Mouse (Mus musculus): ENCODE results near the gene Zfhx3. TPM values are rescaled to one million over a fixed set of nuclear protein-coding genes. Genes with fewer than 3 reads are reported as not detected.

Zfhx3 gene
- total RNA-seq, 2 experiments from 2014 or later, result 39.3 to 58.8 TPM

GRCm38 (mm10) chr8:108718031-108718430 is 775.6 kb downstream of the Zfhx3 start:
- peak; percentile 68 to 80 for DNase-seq

DNA sequence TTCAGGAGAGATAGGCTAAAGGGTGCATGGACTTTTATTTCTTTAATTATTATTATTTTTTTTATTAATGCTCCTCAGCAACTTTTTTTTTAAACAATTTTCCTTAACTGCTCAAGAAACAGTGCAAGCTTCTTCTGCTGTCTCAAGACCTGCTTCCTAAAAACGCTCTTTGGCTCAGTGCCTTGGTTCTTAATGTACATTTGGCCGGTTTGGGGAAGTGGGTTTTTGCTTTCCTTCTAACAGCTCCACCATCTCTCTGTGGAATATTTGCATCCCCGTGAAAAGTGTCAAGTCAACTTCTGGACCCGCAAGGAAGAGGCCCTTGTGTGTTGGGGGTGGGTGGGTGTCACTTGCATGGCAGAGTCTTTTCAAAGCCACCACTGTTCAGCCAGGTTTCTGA is 778.4 kb downstream of the Zfhx3 start:
- DNase-seq, result no peak

DNA sequence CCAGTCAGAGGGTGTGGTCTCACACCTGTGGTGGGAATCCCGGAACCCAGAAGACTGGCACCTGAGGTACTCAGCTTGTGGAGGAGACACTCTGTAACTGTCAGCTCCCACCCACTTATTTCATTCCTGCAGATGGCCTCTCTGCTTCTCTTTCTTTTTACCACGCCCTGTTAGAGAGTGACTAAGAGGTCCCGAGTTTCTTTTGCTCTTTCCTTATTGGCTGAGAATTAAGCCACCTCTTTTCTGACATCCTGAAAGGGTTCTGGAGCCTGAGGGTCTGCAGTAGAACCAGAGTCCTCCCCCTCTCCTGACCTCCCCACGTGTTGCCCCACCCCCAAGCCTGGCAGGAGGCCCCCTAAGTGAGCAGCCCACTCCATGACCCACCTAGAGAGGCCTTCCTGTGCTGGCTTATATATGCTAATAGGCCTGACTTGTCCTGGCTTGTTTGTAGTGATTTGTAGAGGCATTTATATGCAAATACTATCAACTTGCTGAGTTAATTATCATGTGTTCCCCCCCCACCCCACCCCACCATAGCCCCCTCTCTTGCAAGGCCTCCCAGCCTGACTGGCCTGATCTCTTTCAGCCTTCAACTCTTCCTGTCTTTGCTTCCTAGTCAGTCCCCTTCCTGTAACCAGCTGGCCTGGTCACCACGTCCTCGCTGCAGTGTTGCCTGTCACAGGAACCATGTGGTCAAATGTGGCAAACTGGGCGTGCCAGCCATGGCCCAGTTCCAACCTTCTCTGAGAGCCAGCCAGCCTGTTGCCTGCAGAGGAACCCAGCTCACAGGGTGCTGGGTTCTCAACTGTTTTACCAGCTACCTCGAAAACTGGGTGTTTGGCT is 780.4 kb downstream of the Zfhx3 start:
- peak; percentile 91 to 92 for DNase-seq

DNA sequence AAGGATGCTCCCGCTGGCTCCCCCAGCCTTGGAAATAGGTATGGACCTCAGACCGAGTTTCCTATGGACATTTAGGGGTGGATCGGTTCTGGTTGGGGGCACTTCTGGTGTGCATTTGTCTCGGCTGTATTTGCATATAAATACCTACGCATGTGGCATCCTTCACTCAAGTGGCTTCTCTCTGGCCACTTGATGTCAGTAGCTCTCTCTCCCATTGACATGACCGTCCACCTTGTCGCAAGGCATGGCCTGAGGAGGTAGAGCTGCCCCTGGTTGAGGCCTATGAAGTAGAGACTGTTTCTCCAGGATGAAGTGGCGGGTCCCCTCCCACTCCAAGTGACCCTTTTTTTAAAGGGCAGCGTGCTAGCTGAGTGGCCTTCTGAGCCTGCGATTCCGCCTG is 781.2 kb downstream of the Zfhx3 start:
- no peak for DNase-seq

GRCm38 (mm10) chr8:108724818-108725506 is 782.5 kb downstream of the Zfhx3 start:
- DNase-seq, result no peak

DNA sequence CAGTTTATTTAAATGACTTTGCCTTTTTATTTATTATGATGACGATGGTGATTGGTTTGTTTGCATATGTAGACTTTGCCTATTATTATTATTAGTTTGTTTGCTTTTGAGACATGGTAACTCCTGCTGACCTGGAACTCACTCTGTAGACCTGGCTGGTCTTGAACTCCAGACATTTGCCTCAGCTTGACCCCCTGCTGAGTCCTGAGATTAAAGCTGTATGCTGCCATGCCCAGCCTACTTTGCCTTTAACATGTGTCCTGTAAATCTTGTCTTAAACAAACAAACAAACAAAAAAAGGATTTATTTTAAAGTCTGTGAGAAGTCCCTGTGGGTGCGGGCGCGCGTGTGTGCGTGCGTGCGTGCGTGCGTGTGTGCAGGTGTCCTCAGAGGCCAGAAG is 783.2 kb downstream of the Zfhx3 start:
- no peak for DNase-seq

DNA sequence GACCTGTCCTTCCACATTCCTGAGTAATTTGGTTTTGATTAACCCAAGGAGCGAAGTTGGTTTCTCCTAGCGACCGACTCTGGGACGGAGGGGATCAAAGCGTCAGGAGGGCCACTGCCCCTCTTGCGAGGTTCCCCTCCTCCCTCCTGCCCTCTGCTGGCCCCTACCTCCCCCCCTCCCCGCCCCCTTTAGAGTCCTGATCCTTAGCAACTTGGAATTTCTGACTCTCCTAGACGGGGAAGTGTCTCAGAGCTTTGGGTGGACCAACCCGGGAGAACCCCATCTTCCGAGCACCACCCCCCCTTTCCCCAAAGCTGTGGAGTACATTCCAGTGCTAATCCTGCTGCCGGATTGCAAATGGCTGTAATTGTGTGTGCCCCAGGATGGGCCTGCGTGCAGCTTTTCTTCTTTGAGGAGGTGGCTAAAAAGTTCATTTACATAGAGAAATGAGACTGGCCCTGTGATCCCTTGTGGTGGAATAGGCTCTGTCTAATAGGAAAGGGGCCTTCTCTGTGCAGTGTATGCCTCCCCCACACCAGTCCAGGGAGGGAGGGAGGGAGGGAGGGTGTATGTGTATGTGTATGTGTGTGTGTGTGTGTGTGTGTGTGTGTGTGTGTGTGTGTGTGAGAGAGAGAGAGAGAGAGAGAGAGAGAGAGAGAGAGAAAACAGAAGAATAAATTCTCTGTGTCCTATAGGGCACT is 784.2 kb downstream of the Zfhx3 start:
- DNase-seq, result no peak

DNA sequence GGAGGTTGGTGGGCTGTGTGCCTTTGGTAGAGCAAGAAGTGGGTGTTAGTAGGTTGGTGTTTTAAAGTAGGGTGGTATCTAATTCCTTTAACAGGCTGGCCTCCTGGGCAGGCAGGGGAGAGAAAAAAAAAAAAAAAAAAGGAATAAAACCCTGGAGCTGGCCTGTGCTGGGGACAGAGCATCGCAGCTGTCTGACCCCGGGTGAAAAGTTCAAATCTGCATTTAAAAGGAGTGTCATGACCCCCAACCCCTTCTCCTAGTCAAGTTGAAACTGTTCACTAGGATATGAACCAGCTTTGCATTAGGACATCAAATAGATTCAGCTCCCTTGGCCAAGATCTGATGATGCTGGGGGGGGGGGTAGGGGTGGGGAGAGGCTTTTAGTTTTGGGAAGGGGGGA is 786.7 kb downstream of the Zfhx3 start:
- DNase-seq, result no peak

- no peak for DNase-seq
These were observed 787.4 kb downstream of the Zfhx3 start for GRCm38 (mm10) chr8:108729667-108730329.

- no peak for DNase-seq
These were observed 788.5 kb downstream of the Zfhx3 start for GRCm38 (mm10) chr8:108730907-108731440.

- DNase-seq, result no peak
These were observed 790.1 kb downstream of the Zfhx3 start for GRCm38 (mm10) chr8:108732500-108732899.

- DNase-seq, result no peak
These were observed 790.9 kb downstream of the Zfhx3 start for GRCm38 (mm10) chr8:108733385-108733784.

- peak in 1 of 2 experiments; percentile 55 for DNase-seq
These were observed 794.0 kb downstream of the Zfhx3 start for GRCm38 (mm10) chr8:108736442-108736841.

DNA sequence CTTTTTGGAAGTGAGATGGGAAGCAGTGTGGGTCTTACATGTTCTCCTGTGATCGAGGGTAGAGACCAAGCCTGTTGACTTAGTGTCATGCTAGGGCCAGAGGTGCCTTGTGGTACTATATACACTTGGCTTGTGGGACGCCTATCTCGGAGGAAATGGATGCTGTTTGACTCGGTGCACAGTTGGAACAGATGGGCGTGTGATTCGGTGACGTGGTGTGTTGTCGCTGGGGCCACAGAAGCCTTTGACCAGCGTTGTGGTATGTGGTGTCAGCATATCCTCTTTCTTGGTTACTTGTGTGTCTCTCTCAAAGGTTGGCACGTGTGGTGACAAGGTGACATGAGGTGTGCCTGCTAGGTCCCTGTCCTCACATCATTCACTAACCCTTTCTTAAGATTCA is 795.7 kb downstream of the Zfhx3 start:
- DNase-seq, result no peak

- no peak for DNase-seq
These were observed 797.1 kb downstream of the Zfhx3 start for GRCm38 (mm10) chr8:108739517-108739916.

DNA sequence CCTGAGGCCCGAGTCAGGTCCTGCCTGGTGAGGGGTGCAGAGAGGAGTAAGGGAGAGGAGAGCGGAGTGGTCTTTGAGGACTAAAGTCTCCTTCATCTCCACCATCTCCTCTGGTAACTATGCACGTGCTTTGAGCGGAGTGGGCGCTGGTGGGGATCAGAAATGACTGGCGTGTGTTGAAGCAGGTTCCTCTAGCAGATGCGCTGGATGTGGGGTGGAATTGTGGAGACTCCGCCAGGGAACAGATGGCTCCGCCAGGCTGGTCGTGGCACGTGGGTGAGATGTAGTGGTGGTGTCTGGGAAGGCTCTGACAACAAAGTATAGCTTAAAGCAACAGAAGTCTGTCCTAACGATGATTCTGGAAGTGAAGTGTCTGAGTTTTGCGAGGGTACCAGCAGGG is 798.0 kb downstream of the Zfhx3 start:
- no peak for DNase-seq

DNA sequence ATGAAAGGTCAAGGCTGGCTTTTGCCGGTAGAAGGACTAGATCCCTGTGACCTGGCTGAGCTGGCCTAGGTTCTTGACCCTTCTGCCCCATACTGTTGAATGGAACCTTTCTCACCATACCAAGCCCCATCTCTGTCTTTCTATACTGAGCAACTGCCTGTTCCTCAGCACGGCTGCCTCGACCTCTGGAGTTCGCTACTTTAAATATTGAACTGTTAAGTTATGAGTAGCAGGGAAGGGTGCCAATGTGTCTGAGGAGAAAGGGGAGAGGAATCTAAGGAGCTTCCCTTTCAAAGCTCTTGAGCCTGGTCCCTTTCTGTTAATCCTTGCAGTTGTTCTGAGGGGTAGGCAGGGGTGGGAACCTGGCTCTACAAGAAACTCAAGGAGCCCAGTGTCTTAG is 799.2 kb downstream of the Zfhx3 start:
- no peak for DNase-seq

DNA sequence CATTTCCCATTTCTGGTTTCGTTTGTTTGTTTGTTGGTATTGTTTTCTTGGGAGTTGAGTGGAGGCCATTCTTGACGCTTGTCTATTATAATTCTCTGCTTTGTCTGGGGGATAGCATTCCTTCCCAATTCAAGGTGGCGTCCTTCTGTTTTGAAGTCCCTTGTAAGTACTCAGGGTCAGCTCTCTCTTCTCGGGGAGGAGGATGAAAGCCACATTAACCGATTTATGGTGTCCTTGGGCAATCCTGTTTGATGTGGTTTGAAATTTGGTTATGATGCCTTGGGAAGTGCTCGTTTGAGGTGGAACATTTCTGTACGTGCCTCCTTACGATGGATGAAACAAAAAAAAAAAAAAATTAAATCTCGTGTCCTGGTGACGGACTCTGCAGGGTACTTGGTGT is 800.0 kb downstream of the Zfhx3 start:
- no peak for DNase-seq

- DNase-seq, result peak; percentile 77
These were observed 800.8 kb downstream of the Zfhx3 start for GRCm38 (mm10) chr8:108743238-108743637.

- no peak for DNase-seq
These were observed 803.1 kb downstream of the Zfhx3 start for GRCm38 (mm10) chr8:108745551-108745950.

GRCm38 (mm10) chr8:108748095-108748494 is 805.7 kb downstream of the Zfhx3 start:
- no peak for DNase-seq

GRCm38 (mm10) chr8:108748851-108749376 is 806.5 kb downstream of the Zfhx3 start:
- peak; percentile 39 to 41 for DNase-seq

Measured in adrenal gland, postnatal 36 days (tissue).